Mouse (Mus musculus): ENCODE results near the gene Fermt3. TPM values are rescaled to one million over a fixed set of nuclear protein-coding genes. Genes with fewer than 3 reads are reported as not detected.

The Fermt3 gene
- polyA plus RNA-seq, 1 experiment from 2014 or later, result 7.1 TPM

GRCm38 (mm10) chr19:6949951-6950350, 69.3 kb downstream of the Fermt3 start:
- Histone ChIP-seq H3K4me1 (replicated peaks) (peaks cover 19% of the 10 kb centered on the region), H3K9ac (replicated peaks) (peak overlapping the region; percentile 78; the same call in 1 of the 2 replicates), H3K4me3 (replicated peaks) (peak overlapping the region; percentile 63), H3K27ac (peak overlapping the region; percentile 97), H3K36me3 (peaks cover 26% of the 10 kb centered on the region), H3K4me2 (peak overlapping the region; percentile 96), H3K9me3 (no peaks in the 10 kb centered on the region), H3K27me3 (no peaks in the 10 kb centered on the region)
- no peak for ATAC-seq (ENCODE audit: insufficient number of reproducible peaks, insufficient read depth, low FRiP score, low TSS enrichment, low read depth)
- 63% methylated on average over 5 of the region's 5 CpGs for WGBS

- H3K9me3 ChIP-seq, result no peaks in the 10 kb centered on the region
- no peak overlapping the region for H3K9ac ChIP-seq (replicated peaks)
- 90% methylated on average over 5 of the region's 5 CpGs for WGBS
- H3K4me1 ChIP-seq (replicated peaks), result peaks cover 19% of the 10 kb centered on the region
- H3K27me3 ChIP-seq, result no peaks in the 10 kb centered on the region
- no peak overlapping the region for H3K4me3 ChIP-seq (replicated peaks)
- peaks cover 22% of the 10 kb centered on the region for H3K36me3 ChIP-seq
- 0 out of 2 replicates have a peak overlapping the region, but pooled peaks have one; percentile 96 for H3K4me2 ChIP-seq
- no peak overlapping the region for H3K27ac ChIP-seq
- ATAC-seq (ENCODE audit: insufficient number of reproducible peaks, insufficient read depth, low FRiP score, low TSS enrichment, low read depth), result no peak
These were observed 69.7 kb downstream of the Fermt3 start for GRCm38 (mm10) chr19:6949532-6949931.

Other genes with a start within 250 kb of the Fermt3 start
- gene Rps6ka4, start 178.8 kb downstream of the Fermt3 start, polyA plus RNA-seq (2016; fragmentation: Nextera tagmentation; extraction: Ambion mirVana), result 11.3 and 13.4 TPM in 2 replicates
- 0.33 and 0.51 TPM in 2 replicates for gene Ccdc88b, start 161.3 kb downstream of the Fermt3 start, polyA plus RNA-seq (2016; fragmentation: Nextera tagmentation; extraction: Ambion mirVana)
- 165 and 167 TPM in 2 replicates for gene Trmt112, start 109.8 kb downstream of the Fermt3 start, polyA plus RNA-seq (2016; fragmentation: Nextera tagmentation; extraction: Ambion mirVana)
- gene Prdx5, start 109.4 kb downstream of the Fermt3 start, polyA plus RNA-seq (2016; fragmentation: Nextera tagmentation; extraction: Ambion mirVana), result 158 and 164 TPM in 2 replicates
- 6.4 and 8.5 TPM in 2 replicates for gene Esrra, start 97.7 kb downstream of the Fermt3 start, polyA plus RNA-seq (2016; fragmentation: Nextera tagmentation; extraction: Ambion mirVana)
- 1.0 TPM in 2 replicates for gene Catsperz, start 94.1 kb downstream of the Fermt3 start, polyA plus RNA-seq (2016; fragmentation: Nextera tagmentation; extraction: Ambion mirVana)
- gene Kcnk4, start 85.0 kb downstream of the Fermt3 start, polyA plus RNA-seq (2016; fragmentation: Nextera tagmentation; extraction: Ambion mirVana), result 0.40 and 0.60 TPM in 2 replicates
- 67.3 and 68.2 TPM in 2 replicates for gene Bad, start 77.6 kb downstream of the Fermt3 start, polyA plus RNA-seq (2016; fragmentation: Nextera tagmentation; extraction: Ambion mirVana)
- 23.8 and 27.9 TPM in 2 replicates for gene Gpr137, start 77.0 kb downstream of the Fermt3 start, polyA plus RNA-seq (2016; fragmentation: Nextera tagmentation; extraction: Ambion mirVana)
- 245 and 288 TPM in 2 replicates for gene Ppp1r14b, start 44.5 kb downstream of the Fermt3 start, polyA plus RNA-seq (2016; fragmentation: Nextera tagmentation; extraction: Ambion mirVana)
- gene Plcb3, start 43.0 kb downstream of the Fermt3 start, polyA plus RNA-seq (2016; fragmentation: Nextera tagmentation; extraction: Ambion mirVana), result 41.4 and 41.7 TPM in 2 replicates
- gene Fkbp2, start 39.0 kb downstream of the Fermt3 start, polyA plus RNA-seq (2016; fragmentation: Nextera tagmentation; extraction: Ambion mirVana), result 65.8 and 73.6 TPM in 2 replicates
- 53.8 and 55.2 TPM in 2 replicates for gene Vegfb, start 31.8 kb downstream of the Fermt3 start, polyA plus RNA-seq (2016; fragmentation: Nextera tagmentation; extraction: Ambion mirVana)
- gene Dnajc4, start 26.9 kb downstream of the Fermt3 start, polyA plus RNA-seq (2016; fragmentation: Nextera tagmentation; extraction: Ambion mirVana), result 21.2 and 22.8 TPM in 2 replicates
- 20.1 and 22.6 TPM in 2 replicates for gene Nudt22, start 23.4 kb downstream of the Fermt3 start, polyA plus RNA-seq (2016; fragmentation: Nextera tagmentation; extraction: Ambion mirVana)
- 10.8 and 11.0 TPM in 2 replicates for gene Trpt1, start 23.3 kb downstream of the Fermt3 start, polyA plus RNA-seq (2016; fragmentation: Nextera tagmentation; extraction: Ambion mirVana)
- gene Stip1, start 20.5 kb upstream of the Fermt3 start, polyA plus RNA-seq (2016; fragmentation: Nextera tagmentation; extraction: Ambion mirVana), result 292 and 312 TPM in 2 replicates
- gene Macrod1, start 37.3 kb upstream of the Fermt3 start, polyA plus RNA-seq (2016; fragmentation: Nextera tagmentation; extraction: Ambion mirVana), result 12.3 and 13.2 TPM in 2 replicates
- gene Flrt1, start 86.3 kb upstream of the Fermt3 start, polyA plus RNA-seq (2016; fragmentation: Nextera tagmentation; extraction: Ambion mirVana), result 3.5 and 4.4 TPM in 2 replicates
- gene Otub1, start 186.8 kb upstream of the Fermt3 start, polyA plus RNA-seq (2016; fragmentation: Nextera tagmentation; extraction: Ambion mirVana), result 222 and 233 TPM in 2 replicates
- 870 and 903 TPM in 2 replicates for gene Cox8a, start 198.1 kb upstream of the Fermt3 start, polyA plus RNA-seq (2016; fragmentation: Nextera tagmentation; extraction: Ambion mirVana)
- gene Naa40, start 221.7 kb upstream of the Fermt3 start, polyA plus RNA-seq (2016; fragmentation: Nextera tagmentation; extraction: Ambion mirVana), result 69.7 and 73.1 TPM in 2 replicates
- 50.9 and 51.1 TPM in 2 replicates for gene Rcor2, start 247.9 kb upstream of the Fermt3 start, polyA plus RNA-seq (2016; fragmentation: Nextera tagmentation; extraction: Ambion mirVana)

Measured in limb, embryonic 12.5 days (tissue).